Mouse (Mus musculus): Measurements from ENCODE around the gene Manba.
"Not testable (repeated sequence)": the region's sequence is repeated elsewhere in the genome, so short reads cannot be mapped to it uniquely, and the experiment has no call there.

The Manba gene

DNA sequence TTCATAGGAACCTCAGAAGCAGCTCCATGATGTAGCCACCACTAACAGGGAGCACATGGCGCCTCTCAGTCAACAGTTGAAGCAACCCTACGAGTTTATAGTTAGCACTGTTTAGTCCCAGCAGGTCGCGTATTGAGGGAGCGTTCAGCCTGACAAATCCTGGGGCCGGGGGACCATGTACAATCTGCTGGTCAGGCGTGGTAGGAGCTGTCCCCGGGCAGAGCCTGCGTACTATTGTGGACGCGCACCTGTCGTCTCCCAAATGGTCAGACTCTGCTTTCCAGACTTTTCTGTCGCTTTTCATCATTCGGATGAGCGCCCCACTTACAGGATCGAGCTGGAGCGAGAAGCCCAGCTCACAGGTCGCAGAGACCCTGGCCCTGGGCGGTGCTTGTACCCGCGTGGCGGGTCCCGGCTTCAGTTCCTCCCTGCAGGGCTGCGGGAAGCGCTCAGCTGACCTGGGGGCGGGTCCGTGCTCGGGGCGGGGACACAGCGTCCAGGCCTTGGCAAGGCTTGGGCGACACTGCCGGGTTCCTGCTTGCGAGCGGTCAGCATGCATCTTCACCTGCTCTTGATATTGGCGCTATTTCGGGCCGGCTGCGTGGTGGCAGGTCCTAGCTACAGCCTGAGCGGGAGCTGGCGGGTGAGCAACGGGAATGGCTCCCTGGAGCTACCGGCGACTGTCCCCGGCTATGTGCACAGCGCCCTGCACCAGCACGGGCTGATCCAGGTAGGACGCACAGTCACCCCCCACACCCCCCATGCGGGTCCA lies at the start of gene Manba:
Gene Manba (plus strand): TSS at position 484 of the 772 bp plus-strand sequence.
- peak; percentile 80 for DNase-seq (ENCODE audit: low spot score)

GRCm38 (mm10) chr3:135436901-135437616 lies 48.4 kb upstream of the Manba start:
- DNase-seq (ENCODE audit: low spot score): no peak

- peak; percentile 99 for DNase-seq (ENCODE audit: low spot score)
These were observed 47.5 kb upstream of the Manba start, which contains the start of gene Ube2d3 for GRCm38 (mm10) chr3:135437758-135438495. Gene Ube2d3 (plus strand): TSS chr3:135438149.

GRCm38 (mm10) chr3:135438531-135438912 lies 46.9 kb upstream of the Manba start:
- DNase-seq (ENCODE audit: low spot score): peak; percentile 98

DNA sequence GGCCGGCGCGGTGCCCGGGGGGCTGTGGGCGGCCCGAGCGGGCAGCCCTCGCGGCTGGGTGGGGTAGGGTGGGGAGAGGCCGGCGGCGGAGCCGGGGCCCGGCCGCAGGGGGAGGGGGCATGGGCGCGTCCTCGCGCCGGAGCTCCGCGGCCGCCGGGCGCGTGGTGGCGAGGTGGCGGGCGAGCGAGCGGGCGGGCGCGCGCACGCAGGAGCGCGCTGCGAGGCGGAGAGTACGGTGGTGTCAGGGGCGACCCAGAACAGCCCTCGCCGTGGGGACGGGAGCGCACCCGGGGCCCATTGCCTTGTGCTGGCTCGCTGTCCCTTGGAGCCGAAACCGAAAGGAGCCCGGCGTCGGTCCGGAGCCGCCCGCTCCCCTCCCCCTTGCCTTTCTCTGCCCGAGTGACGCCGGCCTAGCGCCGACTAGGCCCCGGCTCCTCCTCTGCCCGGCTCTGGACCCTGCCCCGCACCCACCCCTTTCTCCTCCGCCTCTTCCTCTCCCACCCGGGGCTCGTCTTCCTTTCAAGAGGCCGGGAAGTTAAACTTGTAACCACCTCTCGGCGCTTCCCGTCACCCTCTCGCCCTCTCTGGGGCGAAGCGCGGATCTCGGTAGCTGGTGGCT lies 46.4 kb upstream of the Manba start:
- DNase-seq (ENCODE audit: low spot score): peak; percentile 89

- no peak for DNase-seq (ENCODE audit: low spot score)
These were observed 45.8 kb upstream of the Manba start for GRCm38 (mm10) chr3:135439651-135440050.

GRCm38 (mm10) chr3:135440221-135440620 lies 45.2 kb upstream of the Manba start:
- peak; percentile 53 for DNase-seq (ENCODE audit: low spot score)

DNA sequence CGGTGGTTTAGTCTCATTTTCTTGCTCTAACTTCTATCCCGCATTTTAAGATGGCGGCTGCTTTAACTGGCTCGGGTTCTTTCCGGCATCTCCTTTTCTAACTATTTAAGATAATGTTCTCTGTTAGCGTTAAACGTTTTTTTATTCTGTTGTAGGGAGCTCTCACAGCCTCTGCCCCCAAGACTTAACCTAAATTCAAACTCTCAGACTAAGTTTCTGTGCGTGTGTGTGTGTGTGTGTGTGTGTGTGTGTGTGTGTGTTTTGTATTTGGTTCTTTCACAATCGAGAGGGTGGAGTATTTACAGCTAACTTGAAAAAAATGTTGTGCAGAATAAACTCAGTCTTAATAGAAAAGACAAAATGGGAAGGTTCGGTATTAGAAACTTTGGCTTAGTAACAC lies 44.8 kb upstream of the Manba start:
- no peak for DNase-seq (ENCODE audit: low spot score)

- no peak for DNase-seq (ENCODE audit: low spot score)
These were observed 40.5 kb upstream of the Manba start for GRCm38 (mm10) chr3:135444930-135445329.

DNA sequence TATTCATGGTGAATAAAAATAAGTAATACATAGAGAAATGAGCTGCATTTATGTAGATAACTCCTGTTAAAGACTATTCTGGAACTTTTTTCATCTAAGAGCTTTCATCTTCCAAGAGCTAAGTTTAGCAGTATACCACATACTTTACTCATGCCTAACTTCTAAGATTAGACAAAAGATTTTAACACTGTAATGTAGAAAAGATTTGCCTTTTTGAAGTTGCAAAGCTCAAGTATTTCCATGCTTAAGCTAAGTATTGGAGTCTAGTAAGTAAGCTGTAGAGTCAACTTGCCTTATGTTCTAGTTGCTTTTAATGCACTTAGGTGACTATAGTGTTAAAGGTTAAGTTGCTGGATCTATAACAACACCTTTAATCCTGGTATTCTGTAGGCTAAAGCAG lies 26.4 kb upstream of the Manba start:
- no peak for DNase-seq (ENCODE audit: low spot score)

DNA sequence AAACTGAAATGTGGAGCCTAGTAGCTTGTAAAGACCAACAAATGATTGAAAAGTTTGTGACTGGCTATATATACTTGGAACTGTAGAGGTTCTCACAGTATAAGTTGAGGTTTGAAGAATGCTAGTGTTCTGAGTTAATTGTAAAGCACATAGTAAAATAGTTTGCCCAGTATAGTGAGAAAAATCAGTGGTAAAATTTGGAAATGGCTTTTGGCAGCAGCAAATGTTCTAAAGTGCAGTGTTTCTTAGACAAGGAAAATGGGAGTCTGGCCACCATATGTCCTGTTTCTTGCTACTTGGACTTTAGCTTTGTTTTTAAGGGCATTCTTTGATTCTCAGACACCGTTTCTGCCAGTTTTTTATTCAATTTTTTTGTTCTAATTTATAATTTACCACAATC lies 17.0 kb upstream of the Manba start:
- DNase-seq (ENCODE audit: low spot score): no peak

DNA sequence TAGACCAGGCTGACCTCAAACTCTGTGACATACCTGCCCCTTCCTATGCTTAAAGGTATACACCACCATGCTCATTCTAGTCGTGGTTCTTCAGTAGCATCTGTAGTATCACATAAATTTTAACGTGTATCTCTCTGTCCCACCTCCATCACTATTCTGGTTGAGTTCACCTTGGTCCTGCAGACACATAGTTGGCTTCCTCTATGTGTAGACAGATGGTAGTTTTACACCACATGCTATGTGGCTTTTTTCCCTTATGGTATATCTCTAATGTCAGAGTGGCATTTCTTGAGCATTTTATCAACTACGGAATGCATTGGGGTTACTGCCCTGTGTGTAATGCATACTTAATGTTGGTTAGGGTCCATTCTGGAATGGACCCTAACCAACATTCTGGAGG lies 16.3 kb upstream of the Manba start:
- no peak for DNase-seq (ENCODE audit: low spot score)

GRCm38 (mm10) chr3:135469974-135470373 lies 15.4 kb upstream of the Manba start:
- peak; percentile 77 for DNase-seq (ENCODE audit: low spot score)

DNA sequence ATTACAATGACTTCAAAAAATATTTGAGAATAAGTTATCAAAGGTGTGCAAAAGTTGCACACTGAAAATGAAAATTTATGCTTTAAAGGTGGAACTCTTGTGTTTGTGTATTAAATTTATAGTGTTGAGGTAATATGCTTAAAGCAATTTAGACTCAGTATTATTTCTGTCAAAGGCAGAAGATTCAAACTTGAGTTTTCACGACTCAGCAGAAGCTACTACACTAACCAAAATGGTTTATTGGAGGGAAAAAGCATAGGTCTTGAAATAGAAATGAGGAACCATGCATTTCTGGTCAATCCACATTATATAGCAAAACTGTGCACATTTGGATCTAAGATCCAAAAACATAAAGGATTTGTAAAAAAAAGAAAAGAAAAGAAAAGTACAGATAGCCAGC lies 14.6 kb upstream of the Manba start:
- no peak for DNase-seq (ENCODE audit: low spot score)

GRCm38 (mm10) chr3:135475025-135475424 lies 10.4 kb upstream of the Manba start:
- DNase-seq (ENCODE audit: low spot score): no peak

- no peak for DNase-seq (ENCODE audit: low spot score)
These were observed 9.1 kb upstream of the Manba start for GRCm38 (mm10) chr3:135476286-135476685.

DNA sequence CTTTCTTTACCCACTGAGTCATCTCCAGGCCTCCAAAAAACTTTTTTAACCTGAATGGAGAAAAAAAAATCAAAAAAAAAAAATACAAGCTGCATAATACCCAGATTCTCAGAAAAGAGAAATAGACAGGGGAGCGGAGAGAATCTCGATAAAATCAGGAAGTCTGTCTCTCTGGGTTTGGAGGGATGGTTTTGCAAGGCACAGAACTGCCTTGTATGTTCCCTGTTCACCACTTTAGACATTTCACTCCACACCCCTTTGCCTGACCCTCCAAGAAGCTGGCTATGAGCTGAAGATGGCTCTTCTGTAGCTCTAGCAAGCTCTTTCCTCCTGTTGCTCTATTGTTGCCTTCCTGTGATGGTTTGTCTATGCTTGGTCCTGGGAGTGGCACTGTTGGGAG lies 8.4 kb upstream of the Manba start:
- no peak for DNase-seq (ENCODE audit: low spot score)

DNA sequence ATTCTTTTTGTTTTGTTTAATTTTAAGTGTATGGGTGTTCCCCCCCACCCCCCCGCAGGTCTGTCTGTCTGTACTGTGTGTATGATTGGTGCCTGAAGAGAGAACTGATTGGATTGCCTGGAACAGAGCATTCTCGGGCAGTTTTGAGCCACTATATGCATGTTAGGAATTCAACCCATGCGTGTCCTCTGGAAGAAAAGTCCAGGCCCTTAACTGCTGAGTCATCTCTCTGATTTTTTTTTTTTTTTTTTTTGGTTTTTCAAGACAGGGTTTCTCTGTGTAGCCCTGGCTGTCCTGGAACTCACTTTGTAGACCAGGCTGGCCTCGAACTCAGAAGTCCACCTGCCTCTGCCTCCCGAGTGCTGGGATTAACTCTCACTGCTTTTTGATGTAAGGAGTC lies 6.3 kb upstream of the Manba start:
- DNase-seq (ENCODE audit: low spot score): not testable (repeated sequence)

- DNase-seq (ENCODE audit: low spot score): no peak
These were observed 4.6 kb upstream of the Manba start for GRCm38 (mm10) chr3:135480767-135481166.

- no peak for DNase-seq (ENCODE audit: low spot score)
These were observed 3.8 kb upstream of the Manba start for GRCm38 (mm10) chr3:135481608-135482007.

DNA sequence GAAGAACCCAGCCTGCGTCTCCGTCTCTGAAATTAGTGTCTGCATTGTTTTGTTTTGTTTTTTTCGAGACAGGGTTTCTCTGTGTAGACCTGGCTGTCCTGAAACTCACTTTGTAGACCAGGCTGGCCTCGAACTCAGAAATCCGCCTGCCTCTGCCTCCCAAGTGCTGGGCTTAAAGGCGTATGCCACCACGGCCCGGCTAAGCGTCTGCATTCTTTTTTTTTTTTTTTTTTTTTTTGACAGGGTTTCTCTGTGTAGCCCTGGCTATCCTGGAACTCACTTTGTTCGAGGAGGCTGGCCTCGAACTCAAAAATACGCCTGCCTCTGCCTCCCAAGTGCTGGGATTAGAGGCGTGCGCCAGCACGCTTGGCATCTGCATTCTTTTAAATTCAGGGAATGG lies 761 bp upstream of the Manba start:
- not testable (repeated sequence) for DNase-seq (ENCODE audit: low spot score)

DNA sequence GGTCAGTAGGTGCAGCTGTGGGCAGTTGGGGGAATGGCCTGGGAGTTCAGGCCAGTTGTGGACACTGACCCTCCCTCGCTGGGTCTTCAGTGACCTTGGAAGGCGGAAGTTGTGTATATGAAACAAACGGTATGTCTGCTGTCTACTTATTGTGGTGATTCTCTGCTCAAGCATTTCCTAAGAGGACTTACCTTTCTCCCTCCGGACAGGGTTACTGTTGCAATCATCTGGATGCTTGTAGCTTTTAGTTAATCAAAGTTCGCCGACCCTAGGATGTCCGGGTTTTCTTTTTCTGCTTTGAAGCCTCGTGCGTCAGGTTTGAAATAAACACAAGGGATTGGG lies 460 bp downstream of the Manba start:
- DNase-seq (ENCODE audit: low spot score): no peak
